Mouse (Mus musculus) heart, postnatal 10 days (tissue): ENCODE measurements around the gene Bri3. TPM values are rescaled to one million over a fixed set of nuclear protein-coding genes. Genes with fewer than 3 reads are reported as not detected.

Source experiments
- DNase-seq, 2 experiments: peaks; one replicate each; pipeline ENCODE4 v3.0.0; 2021
- intact Hi-C: fragments of 180-260 bp; cut with DNase I; formaldehyde crosslinking; loops from one replicate; pipeline ENCODE4 v1.15.1; 2025
- total RNA-seq, 2 experiments: library from RNA; stranded (reverse); gene quantifications; 2 replicates each; pipeline ENCODE4 v1.2.3; 2021

The Bri3 gene
- total RNA-seq, 2 experiments from 2014 or later: 165 to 171 TPM

DNA sequence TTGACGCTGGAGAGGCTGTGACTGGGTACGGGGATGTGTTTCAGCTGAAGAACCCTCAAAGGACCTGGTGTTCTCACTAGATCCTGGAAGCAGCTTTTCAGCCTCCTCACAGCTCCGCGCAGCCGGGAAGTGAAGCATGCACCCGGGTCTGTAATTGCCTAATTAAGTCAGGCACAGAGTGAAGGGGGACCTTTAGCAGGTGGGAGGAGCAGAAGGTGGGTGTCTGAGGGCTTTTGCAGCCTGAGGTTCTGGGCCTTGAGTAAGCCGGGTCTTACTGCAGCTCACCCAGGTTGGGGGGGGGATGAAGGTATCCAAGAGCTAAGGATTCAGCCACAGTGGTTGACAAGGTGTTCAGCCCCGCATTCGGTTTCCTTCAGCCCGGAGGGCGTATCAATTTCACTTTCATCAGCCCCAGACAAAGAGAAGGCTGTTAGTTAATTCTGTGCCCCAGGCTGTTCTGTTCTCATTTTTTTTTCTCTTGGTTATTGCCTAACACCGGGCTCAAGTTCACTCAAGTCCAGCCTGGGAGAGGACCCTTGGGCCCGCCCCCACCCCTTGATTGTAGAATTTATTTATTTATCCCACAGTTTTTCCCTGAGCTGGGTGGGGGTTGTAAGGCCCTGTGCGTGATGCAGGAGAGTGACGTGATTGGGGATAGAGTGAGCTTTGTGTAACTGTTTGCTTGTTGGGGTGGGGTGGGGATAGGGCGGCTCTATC, 239.6 kb downstream of the Bri3 start:
- intact Hi-C loops: no loop called here
- DNase-seq: no peak

DNA sequence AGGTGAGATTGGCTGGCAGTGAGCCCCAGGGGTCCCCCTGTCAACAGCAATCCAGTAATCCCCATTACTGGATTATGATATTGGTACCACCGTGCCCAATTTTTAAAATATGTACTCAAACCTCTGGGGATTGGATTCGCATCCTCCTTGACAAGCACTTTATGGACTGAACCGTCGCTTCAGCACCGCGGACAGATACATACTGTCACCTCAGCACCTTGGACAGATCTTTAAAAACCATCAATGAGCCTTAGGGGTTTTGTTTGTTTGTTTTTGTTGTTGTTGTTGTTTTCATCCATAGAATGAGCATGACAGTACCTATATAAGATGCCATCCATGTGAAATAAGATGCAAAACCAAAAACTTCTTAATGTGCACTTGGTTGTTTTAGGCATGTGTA, 247.1 kb downstream of the Bri3 start:
- peak; percentile 14 to 53 for DNase-seq
- intact Hi-C loops: no loop called here

Other genes with a start within 250 kb of the Bri3 start
- 10 to 100 TPM; 36.0 to 39.6 TPM for gene Ccz1, start 229.6 kb upstream of the Bri3 start, total RNA-seq
- gene Ocm, start 217.8 kb upstream of the Bri3 start, total RNA-seq: not detected
- 10 to 100 TPM; 19.9 to 22.6 TPM for gene Lmtk2, start 144.0 kb upstream of the Bri3 start, total RNA-seq
- gene Bhlha15, start 54.2 kb upstream of the Bri3 start, total RNA-seq: not detected
- gene Tecpr1, start 20.8 kb upstream of the Bri3 start, total RNA-seq: 10 to 100 TPM; 31.2 to 32.4 TPM
- gene Baiap2l1, start 113.7 kb downstream of the Bri3 start, total RNA-seq: 10 to 100 TPM; 11.3 to 11.5 TPM